Mouse (Mus musculus) urinary bladder, postnatal 10 days (tissue): ENCODE data around the gene Kat14.

Experiments used
- DNase-seq: peaks from one replicate; pipeline ENCODE4 v3.0.0; 2022; ENCODE audit warnings: low spot score

Gene Kat14

GRCm38 (mm10) chr2:144452364-144453008, 83.7 kb downstream of the Kat14 start:
- DNase-seq, result peak; percentile 19
